Mouse (Mus musculus): Measurements from ENCODE around the gene Tnni2. TPM values are rescaled to one million over a fixed set of nuclear protein-coding genes. Genes with fewer than 3 reads are reported as not detected.

Gene Tnni2
- total RNA-seq, 1 experiment, result 3.7 TPM

- in situ Hi-C loops (cut with MboI; ENCODE audit: low sequenced_read_pairs in 2 of 2, unreplicated experiment in 2 of 2), result loop anchor here in 1 of 2 experiments (10.0 kb wide), 1 partner anchor 255 kb away; no protein-coding TSS in a partner anchor
- H3K9ac ChIP-seq (ENCODE audit: insufficient read depth, low read depth, low read length, poor library complexity, severe bottlenecking), result no peak overlapping the region
- no peaks in the 10 kb centered on the region for H3K9me3 ChIP-seq (ENCODE audit: control insufficient read depth, insufficient read depth, low read depth, low read length)
- no peak for DNase-seq (ENCODE audit: low read depth, low spot score)
- no peaks in the 10 kb centered on the region for H3K4me1 ChIP-seq (ENCODE audit: control insufficient read depth in 2 of 2, insufficient read depth in 2 of 2, low read length in 2 of 2, poor library complexity in 1 of 2)
- no peak overlapping the region for H3K4me3 ChIP-seq (ENCODE audit: insufficient read depth in 1 of 2, low read depth in 1 of 2, low read length in 2 of 2, poor library complexity in 1 of 2, severe bottlenecking in 1 of 2)
- TF ChIP-seq ZC3H11A (IDR thresholded peaks at IDR 0.05; ENCODE audit: borderline replicate concordance, low read depth, low read length) (no peak), CHD2 (IDR thresholded peaks at IDR 0.05; ENCODE audit: low read depth, low read length) (no peak), ZNF384 (IDR thresholded peaks at IDR 0.05; ENCODE audit: low read depth, low read length) (no peak), HCFC1 (IDR thresholded peaks at IDR 0.05; ENCODE audit: borderline replicate concordance, insufficient read depth, low read length) (no peak), MAFK (IDR thresholded peaks at IDR 0.05; ENCODE audit: insufficient read depth, low read depth, low read length) (no peak)
- no peaks in the 10 kb centered on the region for H3K36me3 ChIP-seq (ENCODE audit: control insufficient read depth, insufficient read depth, low read length, poor library complexity, severe bottlenecking)
- H3K27ac ChIP-seq (ENCODE audit: insufficient read depth, low read depth, low read length, poor library complexity, severe bottlenecking), result no peak overlapping the region
These were observed 21.7 kb upstream of the Tnni2 start for GRCm38 (mm10) chr7:142419887-142420286.

GRCm38 (mm10) chr7:142421826-142422225, 19.8 kb upstream of the Tnni2 start:
- no peak overlapping the region for H3K9ac ChIP-seq (ENCODE audit: insufficient read depth, low read depth, low read length, poor library complexity, severe bottlenecking)
- no peak for DNase-seq (ENCODE audit: low read depth, low spot score)
- no peak overlapping the region for H3K4me3 ChIP-seq (ENCODE audit: insufficient read depth in 1 of 2, low read depth in 1 of 2, low read length in 2 of 2, poor library complexity in 1 of 2, severe bottlenecking in 1 of 2)
- H3K4me1 ChIP-seq (ENCODE audit: control insufficient read depth in 2 of 2, insufficient read depth in 2 of 2, low read length in 2 of 2, poor library complexity in 1 of 2), result no peaks in the 10 kb centered on the region
- no peaks in the 10 kb centered on the region for H3K36me3 ChIP-seq (ENCODE audit: control insufficient read depth, insufficient read depth, low read length, poor library complexity, severe bottlenecking)
- no peaks in the 10 kb centered on the region for H3K9me3 ChIP-seq (ENCODE audit: control insufficient read depth, insufficient read depth, low read depth, low read length)
- no peak overlapping the region for H3K27ac ChIP-seq (ENCODE audit: insufficient read depth, low read depth, low read length, poor library complexity, severe bottlenecking)
- in situ Hi-C loops (cut with MboI; ENCODE audit: low sequenced_read_pairs in 2 of 2, unreplicated experiment in 2 of 2), result loop anchor here in 1 of 2 experiments (10.0 kb wide), 1 partner anchor 253 kb away; no protein-coding TSS in a partner anchor
- TF ChIP-seq ZC3H11A (IDR thresholded peaks at IDR 0.05; ENCODE audit: borderline replicate concordance, low read depth, low read length), result no peak
- no peak for TF ChIP-seq HCFC1 (IDR thresholded peaks at IDR 0.05; ENCODE audit: borderline replicate concordance, insufficient read depth, low read length)
- no peak for TF ChIP-seq MAFK (IDR thresholded peaks at IDR 0.05; ENCODE audit: insufficient read depth, low read depth, low read length)
- TF ChIP-seq ZNF384 (IDR thresholded peaks at IDR 0.05; ENCODE audit: low read depth, low read length), result no peak
- TF ChIP-seq CHD2 (IDR thresholded peaks at IDR 0.05; ENCODE audit: low read depth, low read length), result no peak

DNA sequence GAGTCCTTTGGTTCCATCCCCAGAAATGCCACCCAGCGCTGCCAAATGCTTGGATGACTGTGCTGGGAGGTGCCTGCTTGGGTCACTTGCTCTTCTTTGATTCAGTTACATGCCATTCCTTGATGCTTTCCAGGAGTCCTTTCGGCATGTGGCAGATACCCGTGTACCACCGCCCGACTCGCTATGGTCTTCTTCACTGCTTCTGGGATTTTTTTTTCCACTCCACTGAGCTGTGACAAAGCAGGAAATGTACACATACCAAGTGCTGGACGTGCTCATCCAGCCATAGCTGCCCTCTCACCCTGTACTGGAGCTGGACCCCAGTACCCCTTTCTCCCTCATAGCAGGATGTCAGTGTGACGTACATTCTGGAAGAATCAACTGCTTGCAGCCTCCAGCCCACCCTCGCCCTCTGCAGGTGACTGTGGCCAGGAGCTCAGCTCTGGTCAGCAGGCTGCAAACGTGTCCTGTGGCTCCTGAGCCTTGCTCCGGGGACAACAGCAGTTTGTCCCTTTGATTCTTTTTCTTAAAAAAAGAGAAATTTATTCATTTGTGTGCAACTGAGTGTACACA, 15.9 kb upstream of the Tnni2 start:
- in situ Hi-C loops (cut with MboI; ENCODE audit: low sequenced_read_pairs in 2 of 2, unreplicated experiment in 2 of 2), result loop anchor here in 1 of 2 experiments (10.0 kb wide), 1 partner anchor 249 kb away; no protein-coding TSS in a partner anchor
- H3K9me3 ChIP-seq (ENCODE audit: control insufficient read depth, insufficient read depth, low read depth, low read length), result no peaks in the 10 kb centered on the region
- H3K4me3 ChIP-seq (ENCODE audit: insufficient read depth in 1 of 2, low read depth in 1 of 2, low read length in 2 of 2, poor library complexity in 1 of 2, severe bottlenecking in 1 of 2), result no peak overlapping the region
- TF ChIP-seq CHD2 (IDR thresholded peaks at IDR 0.05; ENCODE audit: low read depth, low read length), result no peak
- H3K9ac ChIP-seq (ENCODE audit: insufficient read depth, low read depth, low read length, poor library complexity, severe bottlenecking), result no peak overlapping the region
- H3K27ac ChIP-seq (ENCODE audit: insufficient read depth, low read depth, low read length, poor library complexity, severe bottlenecking), result no peak overlapping the region
- H3K36me3 ChIP-seq (ENCODE audit: control insufficient read depth, insufficient read depth, low read length, poor library complexity, severe bottlenecking), result no peaks in the 10 kb centered on the region
- no peak for DNase-seq (ENCODE audit: low read depth, low spot score)
- peaks cover 2 to 3% of the 10 kb centered on the region in 2 experiments; a peak in 2 of 4 replicates for H3K4me1 ChIP-seq (ENCODE audit: control insufficient read depth in 2 of 2, insufficient read depth in 2 of 2, low read length in 2 of 2, poor library complexity in 1 of 2)

- DNase-seq (ENCODE audit: low read depth, low spot score), result peak; percentile 69
- TF ChIP-seq HCFC1 (IDR thresholded peaks at IDR 0.05; ENCODE audit: borderline replicate concordance, insufficient read depth, low read length) (no peak), CHD2 (IDR thresholded peaks at IDR 0.05; ENCODE audit: low read depth, low read length) (no peak), ZNF384 (IDR thresholded peaks at IDR 0.05; ENCODE audit: low read depth, low read length) (no peak), MAFK (IDR thresholded peaks at IDR 0.05; ENCODE audit: insufficient read depth, low read depth, low read length) (no peak), ZC3H11A (IDR thresholded peaks at IDR 0.05; ENCODE audit: borderline replicate concordance, low read depth, low read length) (no peak)
- in situ Hi-C loops (cut with MboI; ENCODE audit: low sequenced_read_pairs in 2 of 2, unreplicated experiment in 2 of 2), result loop anchor here in 1 of 2 experiments (10.0 kb wide), 1 partner anchor 247 kb away; no protein-coding TSS in a partner anchor
- H3K4me1 ChIP-seq (ENCODE audit: control insufficient read depth in 2 of 2, insufficient read depth in 2 of 2, low read length in 2 of 2, poor library complexity in 1 of 2), result peaks cover 2 to 3% of the 10 kb centered on the region in 2 experiments; a peak in 2 of 4 replicates
- no peak overlapping the region for H3K4me3 ChIP-seq (ENCODE audit: insufficient read depth in 1 of 2, low read depth in 1 of 2, low read length in 2 of 2, poor library complexity in 1 of 2, severe bottlenecking in 1 of 2)
- no peak overlapping the region for H3K27ac ChIP-seq (ENCODE audit: insufficient read depth, low read depth, low read length, poor library complexity, severe bottlenecking)
- no peak overlapping the region for H3K9ac ChIP-seq (ENCODE audit: insufficient read depth, low read depth, low read length, poor library complexity, severe bottlenecking)
- H3K36me3 ChIP-seq (ENCODE audit: control insufficient read depth, insufficient read depth, low read length, poor library complexity, severe bottlenecking), result no peaks in the 10 kb centered on the region
- no peaks in the 10 kb centered on the region for H3K9me3 ChIP-seq (ENCODE audit: control insufficient read depth, insufficient read depth, low read depth, low read length)
These were observed 13.4 kb upstream of the Tnni2 start for GRCm38 (mm10) chr7:142428213-142428612.
